8 mouse cellular contexts compared by ENCODE assay signal in the genomic region with DNA sequence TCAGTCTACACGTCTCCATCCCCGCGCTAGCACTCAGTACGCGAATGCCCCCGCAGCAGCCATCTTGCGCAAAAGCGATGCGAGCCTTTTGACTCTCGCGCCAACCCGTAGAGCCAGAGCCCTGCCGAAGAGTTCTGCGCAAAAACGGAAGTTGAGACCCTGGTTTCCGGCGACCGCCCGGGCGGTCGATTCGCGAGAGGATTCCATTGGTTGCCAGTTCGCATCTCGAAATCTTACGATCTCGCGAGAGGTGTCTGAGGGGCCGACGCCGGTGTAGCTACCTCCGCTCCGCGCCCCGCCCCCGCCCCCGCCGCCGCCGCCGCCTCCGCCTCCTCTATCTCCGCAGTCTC. TPM values are rescaled to one million over a fixed set of nuclear protein-coding genes. Genes with fewer than 3 reads are reported as not detected.
DNase-seq lines count a peak whose midpoint lies in the region; ATAC-seq lines count a peak whose summit lies in the region.

A gene (minus strand): TSS at position 77 of the 350 bp plus-strand sequence.
A gene (plus strand): TSS at position 195 of the 350 bp plus-strand sequence.

- DNase-seq in adipocyte (ENCODE audit: low spot score): peak; percentile 99
- DNase-seq in embryo, embryonic 10 days (ENCODE audit: low spot score): peak; percentile 99
- DNase-seq in gastrocnemius, postnatal 10 days: peak; percentile 94
- peak; percentile 99 for DNase-seq in induced T-regulatory cell, adult 2 months (ENCODE audit: low read depth)
- peak; percentile 84 to 94 for DNase-seq in left cerebral cortex, adult 9 months (ENCODE audit: low spot score in 2 of 2)
- DNase-seq in right cerebral cortex, postnatal 14 days: peak; percentile 95
- DNase-seq in urinary bladder, postnatal 36 days (ENCODE audit: low spot score in 2 of 2): peak; percentile 91 to 95

- peak; percentile 73 for ATAC-seq in megakaryocyte progenitor cell, adult 5-6 weeks (replicated peaks; ENCODE audit: poor library complexity)

RNA-seq across cellular contexts. Expression of the first gene that starts in this region (rescaled TPM):
- total RNA-seq in gastrocnemius, postnatal 10 days (2021): 10 to 100 TPM; 21.4 to 32.2 TPM
- 33.0 and 37.4 TPM in 2 replicates for total RNA-seq in megakaryocyte progenitor cell, adult 5-6 weeks (2015)
- total RNA-seq in megakaryocyte progenitor cell, adult 5-6 weeks (2017): 42.9 and 56.0 TPM in 2 replicates

RNA-seq across cellular contexts. Expression of the second gene that starts in this region (rescaled TPM):
- total RNA-seq in gastrocnemius, postnatal 10 days (2021): 10 to 100 TPM; 50.4 to 51.6 TPM
- total RNA-seq in megakaryocyte progenitor cell, adult 5-6 weeks (2015): 59.6 and 70.9 TPM in 2 replicates
- total RNA-seq in megakaryocyte progenitor cell, adult 5-6 weeks (2017): 55.9 and 73.9 TPM in 2 replicates

Comparison
In these comparisons a context has a peak if more than half of its experiments do, and no peak if none do; other contexts are left out.
1. Peak in every context shown above with its lines: DNase-seq and ATAC-seq.